Mouse (Mus musculus): Measurements from ENCODE around the gene Ostc. TPM values are rescaled to one million over a fixed set of nuclear protein-coding genes. Genes with fewer than 3 reads are reported as not detected.
A peak's percentile ranks its signal among the peaks of the same experiment; 100 is the strongest.

Gene Ostc
- polyA plus RNA-seq, 1 experiment: 39.8 TPM

DNA sequence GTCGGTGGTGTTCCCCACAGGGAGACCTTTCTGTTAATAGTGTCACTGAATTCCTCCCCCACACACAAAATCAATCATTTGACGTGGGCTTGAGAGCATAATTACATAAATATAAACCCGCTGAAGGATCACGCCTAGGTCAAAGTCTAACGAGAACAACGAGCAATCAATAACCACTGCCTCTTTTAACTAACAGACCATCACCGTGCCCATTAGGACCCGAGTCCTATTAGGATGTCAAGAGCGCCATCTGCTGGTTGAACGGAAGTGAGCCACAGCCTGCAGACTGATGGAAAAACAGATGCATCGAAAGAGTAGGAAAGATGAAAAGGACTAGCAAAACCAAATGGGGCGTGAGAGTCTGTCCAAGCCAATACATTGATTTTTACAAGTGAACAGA, 19.6 kb downstream of the Ostc start:
- 12% methylated on average over 12 of the region's 12 CpGs for WGBS
- DNase-seq: peak; percentile 88
- H3K4me1 ChIP-seq (ENCODE audit: control insufficient read depth, insufficient read depth, low read length): no peaks in the 10 kb centered on the region; the same call in 1 of the 2 replicates
- no peak overlapping the region for H3K4me3 ChIP-seq (ENCODE audit: insufficient read depth, low read depth, low read length)
- no peak overlapping the region for H3K27ac ChIP-seq (ENCODE audit: insufficient read depth, low read depth, low read length)
- H3K27me3 ChIP-seq (replicated peaks; ENCODE audit: control insufficient read depth, insufficient read depth, low read length): no peaks in the 10 kb centered on the region
- no peak for TF ChIP-seq POLR2A (IDR thresholded peaks at IDR 0.05; ENCODE audit: low read depth, low read length)
- TF ChIP-seq CTCF (conservative IDR thresholded peaks at IDR 0.05; ENCODE audit: insufficient read depth, insufficient read length, low read depth, low read length): peak; percentile 91
- H3K36me3 ChIP-seq (ENCODE audit: control insufficient read depth, insufficient read depth, low read length): no peaks in the 10 kb centered on the region

DNA sequence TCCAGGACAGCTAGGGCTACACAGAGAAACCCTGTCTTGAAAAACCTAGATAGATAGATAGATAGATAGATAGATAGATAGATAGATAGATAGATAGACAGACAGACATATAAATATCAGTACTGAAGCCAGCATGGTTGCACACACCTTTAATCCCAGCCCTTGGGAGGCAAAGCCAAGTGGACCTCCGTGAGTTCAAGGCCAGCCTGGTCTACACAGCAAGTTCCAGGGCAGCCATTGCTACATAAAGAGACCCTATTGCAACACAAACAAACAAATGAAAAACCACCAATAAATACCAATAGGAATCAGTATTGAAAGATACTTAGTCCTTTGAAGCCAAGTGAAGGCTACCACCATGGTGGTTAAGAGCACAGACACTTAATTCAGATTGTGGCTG, 22.2 kb downstream of the Ostc start:
- WGBS: 93% methylated on average over 1 of the region's 1 CpGs
- no peaks in the 10 kb centered on the region for H3K36me3 ChIP-seq (ENCODE audit: control insufficient read depth, insufficient read depth, low read length)
- H3K4me1 ChIP-seq (ENCODE audit: control insufficient read depth, insufficient read depth, low read length): peaks cover 5% of the 10 kb centered on the region; the same call in 1 of the 2 replicates
- no peak overlapping the region for H3K4me3 ChIP-seq (ENCODE audit: insufficient read depth, low read depth, low read length)
- DNase-seq: no peak
- TF ChIP-seq CTCF (conservative IDR thresholded peaks at IDR 0.05; ENCODE audit: insufficient read depth, insufficient read length, low read depth, low read length) (no peak), POLR2A (IDR thresholded peaks at IDR 0.05; ENCODE audit: low read depth, low read length) (no peak)
- H3K27me3 ChIP-seq (replicated peaks; ENCODE audit: control insufficient read depth, insufficient read depth, low read length): no peaks in the 10 kb centered on the region
- H3K27ac ChIP-seq (ENCODE audit: insufficient read depth, low read depth, low read length): peak overlapping the region; percentile 53

DNA sequence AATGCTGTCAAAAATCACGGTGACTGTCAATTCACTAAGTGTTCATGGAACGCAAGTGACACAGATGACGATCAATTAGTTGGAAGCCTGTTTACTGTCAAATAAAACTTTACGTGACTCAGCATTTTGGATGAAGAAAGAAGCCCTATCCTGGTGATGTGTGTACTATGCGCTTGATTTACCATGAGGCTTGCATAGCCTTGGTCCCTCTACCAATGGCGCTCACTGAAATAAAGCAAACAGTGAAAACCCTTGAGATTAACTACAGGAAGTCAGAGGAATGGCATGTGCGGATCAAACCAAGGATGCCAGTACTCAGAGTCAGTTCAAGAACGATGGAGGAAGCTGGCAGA, 24.3 kb downstream of the Ostc start:
- Histone ChIP-seq H3K36me3 (ENCODE audit: control insufficient read depth, insufficient read depth, low read length) (no peaks in the 10 kb centered on the region), H3K4me3 (ENCODE audit: insufficient read depth, low read depth, low read length) (no peak overlapping the region), H3K27me3 (replicated peaks; ENCODE audit: control insufficient read depth, insufficient read depth, low read length) (no peaks in the 10 kb centered on the region), H3K4me1 (ENCODE audit: control insufficient read depth, insufficient read depth, low read length) (peaks cover 9% of the 10 kb centered on the region; the same call in 1 of the 2 replicates), H3K27ac (ENCODE audit: insufficient read depth, low read depth, low read length) (peak overlapping the region; percentile 33)
- no peak for DNase-seq
- 65% methylated on average over 8 of the region's 8 CpGs for WGBS
- TF ChIP-seq CTCF (conservative IDR thresholded peaks at IDR 0.05; ENCODE audit: insufficient read depth, insufficient read length, low read depth, low read length) (no peak), POLR2A (IDR thresholded peaks at IDR 0.05; ENCODE audit: low read depth, low read length) (no peak)

DNA sequence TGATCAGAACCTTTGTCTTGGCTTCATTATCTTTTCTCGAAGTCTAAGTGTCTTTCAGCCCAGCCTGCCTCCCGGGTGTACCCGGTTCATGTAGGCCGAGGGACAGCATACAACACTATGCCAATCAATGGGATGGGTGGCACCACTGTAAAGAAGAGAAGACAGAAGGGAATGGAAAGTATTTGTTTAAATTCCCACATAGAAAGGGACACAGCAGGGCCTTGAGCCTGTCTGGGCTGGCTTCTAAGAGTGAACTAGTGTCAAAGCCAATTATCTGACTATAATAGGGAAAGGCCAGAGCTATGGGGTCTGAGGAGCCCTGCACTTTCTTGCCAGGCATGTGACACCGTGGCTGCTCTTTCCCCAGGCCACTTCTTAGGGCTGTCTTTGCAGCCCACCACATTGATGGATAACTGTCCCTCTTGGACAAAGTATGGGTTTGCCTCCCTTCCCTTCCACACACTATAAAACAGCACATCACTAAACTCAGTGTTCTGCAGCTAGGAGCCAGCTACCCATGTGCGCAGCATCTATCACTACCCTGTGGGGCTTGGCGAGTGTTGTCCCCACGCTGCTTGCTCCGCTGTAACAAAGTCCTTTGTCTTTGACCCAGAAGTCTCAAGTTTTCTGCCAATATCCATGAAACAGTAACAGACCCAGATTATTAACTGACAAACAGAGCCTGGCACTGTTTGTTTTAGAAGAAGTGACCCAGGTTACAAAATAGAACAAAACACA, 24.8 kb downstream of the Ostc start:
- 67% methylated on average over 9 of the region's 9 CpGs for WGBS
- Histone ChIP-seq H3K36me3 (ENCODE audit: control insufficient read depth, insufficient read depth, low read length) (no peaks in the 10 kb centered on the region), H3K4me3 (ENCODE audit: insufficient read depth, low read depth, low read length) (no peak overlapping the region), H3K4me1 (ENCODE audit: control insufficient read depth, insufficient read depth, low read length) (peaks cover 9% of the 10 kb centered on the region; the same call in 1 of the 2 replicates), H3K27me3 (replicated peaks; ENCODE audit: control insufficient read depth, insufficient read depth, low read length) (no peaks in the 10 kb centered on the region), H3K27ac (ENCODE audit: insufficient read depth, low read depth, low read length) (peak overlapping the region; percentile 39; the same call in 1 of the 2 replicates)
- peak; percentile 85 for DNase-seq
- no peak for TF ChIP-seq CTCF (conservative IDR thresholded peaks at IDR 0.05; ENCODE audit: insufficient read depth, insufficient read length, low read depth, low read length)
- no peak for TF ChIP-seq POLR2A (IDR thresholded peaks at IDR 0.05; ENCODE audit: low read depth, low read length)

DNA sequence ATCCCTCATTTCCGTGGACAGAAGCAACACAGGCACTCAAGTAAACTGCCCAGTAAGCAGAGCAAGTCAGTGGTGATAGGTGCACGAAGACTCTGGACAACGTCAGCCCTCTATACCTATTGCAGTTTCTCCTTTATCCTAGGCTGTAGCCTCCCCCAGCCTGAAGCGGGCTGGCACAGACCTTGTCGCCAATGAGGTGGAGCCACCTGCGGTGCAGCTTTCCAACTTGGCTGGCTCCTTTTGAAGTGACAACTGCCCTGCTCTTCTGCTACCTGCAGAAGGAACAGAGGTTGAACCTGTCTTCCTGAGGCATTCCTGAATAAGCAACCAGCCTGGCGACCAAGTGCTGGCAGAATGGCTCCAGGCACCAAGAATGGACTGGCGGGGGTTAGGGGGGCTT, 25.4 kb downstream of the Ostc start:
- Histone ChIP-seq H3K27me3 (replicated peaks; ENCODE audit: control insufficient read depth, insufficient read depth, low read length) (no peaks in the 10 kb centered on the region), H3K4me1 (ENCODE audit: control insufficient read depth, insufficient read depth, low read length) (peaks cover 9% of the 10 kb centered on the region; the same call in 1 of the 2 replicates), H3K36me3 (ENCODE audit: control insufficient read depth, insufficient read depth, low read length) (no peaks in the 10 kb centered on the region), H3K27ac (ENCODE audit: insufficient read depth, low read depth, low read length) (0 out of 2 replicates have a peak overlapping the region, but pooled peaks have one; percentile 39), H3K4me3 (ENCODE audit: insufficient read depth, low read depth, low read length) (no peak overlapping the region)
- TF ChIP-seq CTCF (conservative IDR thresholded peaks at IDR 0.05; ENCODE audit: insufficient read depth, insufficient read length, low read depth, low read length) (no peak), POLR2A (IDR thresholded peaks at IDR 0.05; ENCODE audit: low read depth, low read length) (no peak)
- 80% methylated on average over 8 of the region's 8 CpGs for WGBS
- DNase-seq: peak; percentile 42

DNA sequence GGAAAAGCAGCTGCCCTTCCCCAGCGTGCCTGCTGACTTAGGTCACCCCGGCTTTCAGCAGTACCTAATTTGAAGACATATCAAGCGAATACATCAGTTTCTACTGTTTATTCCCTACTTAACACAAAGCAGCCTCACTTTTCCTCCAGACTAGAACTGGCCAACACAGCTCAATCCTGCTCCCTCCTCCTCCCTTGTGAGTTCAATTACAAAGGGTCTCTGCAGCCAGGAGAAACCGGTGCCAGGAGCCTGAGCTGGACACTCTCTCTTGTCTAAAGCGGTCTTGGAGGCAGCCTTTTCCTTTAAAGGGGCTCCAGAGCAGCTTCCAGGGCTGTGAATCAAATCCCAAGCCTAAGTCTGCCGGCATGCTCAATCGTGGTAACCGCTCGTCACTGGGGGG, 27.1 kb downstream of the Ostc start:
- WGBS: 86% methylated on average over 9 of the region's 9 CpGs
- DNase-seq: no peak
- Histone ChIP-seq H3K27me3 (replicated peaks; ENCODE audit: control insufficient read depth, insufficient read depth, low read length) (no peaks in the 10 kb centered on the region), H3K36me3 (ENCODE audit: control insufficient read depth, insufficient read depth, low read length) (no peaks in the 10 kb centered on the region), H3K4me3 (ENCODE audit: insufficient read depth, low read depth, low read length) (no peak overlapping the region), H3K4me1 (ENCODE audit: control insufficient read depth, insufficient read depth, low read length) (peaks cover 9% of the 10 kb centered on the region; the same call in 1 of the 2 replicates), H3K27ac (ENCODE audit: insufficient read depth, low read depth, low read length) (no peak overlapping the region)
- TF ChIP-seq CTCF (conservative IDR thresholded peaks at IDR 0.05; ENCODE audit: insufficient read depth, insufficient read length, low read depth, low read length): no peak
- no peak for TF ChIP-seq POLR2A (IDR thresholded peaks at IDR 0.05; ENCODE audit: low read depth, low read length)

DNA sequence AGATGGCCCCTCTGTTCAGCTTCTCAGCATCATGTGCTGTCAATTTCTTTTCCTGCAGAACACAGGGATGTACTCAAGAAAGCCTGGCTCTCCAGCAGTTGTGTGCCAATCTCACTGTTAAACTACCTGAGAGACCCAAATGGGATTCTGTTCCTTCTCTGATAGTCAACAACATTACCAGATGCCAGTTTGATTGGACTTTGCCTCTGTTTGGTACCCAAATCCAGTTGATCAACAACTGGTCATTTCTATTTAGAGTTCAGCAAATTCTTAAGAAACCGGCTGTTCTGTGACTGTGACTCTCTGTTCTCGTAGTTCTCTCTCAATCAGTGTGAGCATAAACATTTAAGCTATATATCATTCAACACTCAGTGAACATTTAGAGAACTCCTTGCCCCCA, 28.0 kb downstream of the Ostc start:
- H3K27ac ChIP-seq (ENCODE audit: insufficient read depth, low read depth, low read length): no peak overlapping the region
- no peaks in the 10 kb centered on the region for H3K36me3 ChIP-seq (ENCODE audit: control insufficient read depth, insufficient read depth, low read length)
- TF ChIP-seq CTCF (conservative IDR thresholded peaks at IDR 0.05; ENCODE audit: insufficient read depth, insufficient read length, low read depth, low read length): no peak
- H3K4me3 ChIP-seq (ENCODE audit: insufficient read depth, low read depth, low read length): no peak overlapping the region
- no peaks in the 10 kb centered on the region for H3K27me3 ChIP-seq (replicated peaks; ENCODE audit: control insufficient read depth, insufficient read depth, low read length)
- DNase-seq: peak; percentile 51
- peaks cover 9% of the 10 kb centered on the region; the same call in 1 of the 2 replicates for H3K4me1 ChIP-seq (ENCODE audit: control insufficient read depth, insufficient read depth, low read length)
- 65% methylated on average over 2 of the region's 2 CpGs for WGBS

Data from kidney, adult 2 months (tissue).